Comparison of ENCODE assay signal across 38 mouse cellular contexts in genomic region chr5:146564259-146564658, GRCm38 (mm10). TPM values are rescaled to one million over a fixed set of nuclear protein-coding genes. Genes with fewer than 3 reads are reported as not detected.
"Had no signal": no experiment of that assay in that cellular context is flagged by ENCODE, and none has a peak within 500 bp of the region (broad histone marks: within the 10 kb centered on the region; RNA-seq: fewer than 3 reads in every experiment).

No protein-coding gene starts in this region.

- H3K9me3 ChIP-seq: embryonic facial prominence, embryonic 12.5 days; embryonic facial prominence, embryonic 15.5 days; forebrain, embryonic 12.5 days; forebrain, embryonic 13.5 days had no signal

- H3K9ac ChIP-seq: embryonic facial prominence, embryonic 12.5 days; embryonic facial prominence, embryonic 13.5 days; embryonic facial prominence, embryonic 15.5 days; forebrain, embryonic 12.5 days; forebrain, embryonic 13.5 days; forebrain, embryonic 15.5 days; forebrain, postnatal 0 days had no signal

- H3K36me3 ChIP-seq: embryonic facial prominence, embryonic 12.5 days; embryonic facial prominence, embryonic 13.5 days; embryonic facial prominence, embryonic 15.5 days; forebrain, embryonic 10.5 days; forebrain, embryonic 12.5 days; forebrain, embryonic 15.5 days had no signal

- H3K4me1 ChIP-seq: embryonic facial prominence, embryonic 12.5 days; embryonic facial prominence, embryonic 13.5 days; embryonic facial prominence, embryonic 15.5 days; forebrain, embryonic 10.5 days; forebrain, embryonic 12.5 days; forebrain, embryonic 13.5 days; forebrain, embryonic 15.5 days had no signal

- DNase-seq: cerebellum, adult 2 months; cerebellum, adult 8-10 months; cerebellum, adult 9-10 months; cerebellum, adult 9-11 months; cerebellum, postnatal 10 days; cerebellum, postnatal 14 days; cerebellum, postnatal 25 days; cerebellum, postnatal 36 days; embryo, embryonic 11 days; forebrain, postnatal 0 days; gastrocnemius, adult 2 months; gastrocnemius, postnatal 10 days; gastrocnemius, postnatal 14 days; gastrocnemius, postnatal 25 days; gastrocnemius, postnatal 36 days; heart, adult 18-20 months; heart, adult 2 months had no signal

- H3K27me3 ChIP-seq: embryonic facial prominence, embryonic 12.5 days; embryonic facial prominence, embryonic 13.5 days; embryonic facial prominence, embryonic 15.5 days; forebrain, embryonic 12.5 days; forebrain, embryonic 13.5 days; forebrain, embryonic 15.5 days had no signal

- H3K4me3 ChIP-seq: embryonic facial prominence, embryonic 12.5 days; embryonic facial prominence, embryonic 13.5 days; embryonic facial prominence, embryonic 15.5 days; erythroblast, embryonic 14.5 days; forebrain, embryonic 10.5 days; forebrain, embryonic 12.5 days; forebrain, embryonic 13.5 days; forebrain, embryonic 15.5 days; gastrocnemius, adult 2 months; heart, adult 2 months had no signal

- H3K4me2 ChIP-seq: embryonic facial prominence, embryonic 12.5 days; embryonic facial prominence, embryonic 13.5 days; embryonic facial prominence, embryonic 15.5 days; forebrain, embryonic 12.5 days; forebrain, embryonic 13.5 days; forebrain, embryonic 15.5 days had no signal

- H3K27ac ChIP-seq: embryonic facial prominence, embryonic 12.5 days; embryonic facial prominence, embryonic 13.5 days; embryonic facial prominence, embryonic 15.5 days; forebrain, embryonic 10.5 days; forebrain, embryonic 12.5 days; forebrain, embryonic 13.5 days; forebrain, embryonic 15.5 days; gastrocnemius, adult 2 months; heart, adult 2 months had no signal

RNA-seq across cellular contexts. Expression of gene Gm3415, which starts 8.3 kb away (rescaled TPM):
- total RNA-seq: common myeloid progenitor, adult 5-6 weeks; forebrain, postnatal 0 days; gastrocnemius, adult 18-20 months; gastrocnemius, adult 2 months; gastrocnemius, adult 8-10 months; gastrocnemius, postnatal 10 days; gastrocnemius, postnatal 14 days; gastrocnemius, postnatal 25 days; gastrocnemius, postnatal 36 days; gastrocnemius, postnatal 4 days; granulocyte monocyte progenitor cell, adult 5-6 weeks; heart, adult 18-20 months; heart, adult 2 months had no signal
- polyA plus RNA-seq: cerebellum, adult 2 months; cortical plate, adult 2 months; embryonic facial prominence, embryonic 11.5 days; embryonic facial prominence, embryonic 12.5 days; embryonic facial prominence, embryonic 13.5 days; embryonic facial prominence, embryonic 14.5 days; embryonic facial prominence, embryonic 15.5 days; erythroblast, embryonic 14.5 days; forebrain, embryonic 10.5 days; forebrain, embryonic 11.5 days; forebrain, embryonic 12.5 days; forebrain, embryonic 13.5 days; forebrain, embryonic 14.5 days; forebrain, embryonic 15.5 days; forebrain, embryonic 16.5 days; forebrain, postnatal 0 days; frontal cortex, adult 2 months; gonadal fat pad, adult 2 months; heart, adult 2 months had no signal

RNA-seq across cellular contexts. Expression of gene Gpr12, which starts 20.8 kb away (rescaled TPM):
- total RNA-seq: common myeloid progenitor, adult 5-6 weeks; gastrocnemius, adult 18-20 months; gastrocnemius, adult 2 months; gastrocnemius, adult 8-10 months; gastrocnemius, postnatal 14 days; gastrocnemius, postnatal 25 days; gastrocnemius, postnatal 36 days; gastrocnemius, postnatal 4 days; granulocyte monocyte progenitor cell, adult 5-6 weeks; heart, adult 2 months had no signal
- polyA plus RNA-seq: embryonic facial prominence, embryonic 14.5 days; erythroblast, embryonic 14.5 days; gonadal fat pad, adult 2 months had no signal

RNA-seq across cellular contexts. Expression of gene Gm3409, which starts 26.8 kb away (rescaled TPM):
- total RNA-seq: common myeloid progenitor, adult 5-6 weeks; forebrain, postnatal 0 days; gastrocnemius, adult 18-20 months; gastrocnemius, adult 2 months; gastrocnemius, adult 8-10 months; gastrocnemius, postnatal 10 days; gastrocnemius, postnatal 14 days; gastrocnemius, postnatal 25 days; gastrocnemius, postnatal 36 days; gastrocnemius, postnatal 4 days; granulocyte monocyte progenitor cell, adult 5-6 weeks; heart, adult 18-20 months; heart, adult 2 months had no signal
- polyA plus RNA-seq: cerebellum, adult 2 months; cortical plate, adult 2 months; embryonic facial prominence, embryonic 11.5 days; embryonic facial prominence, embryonic 12.5 days; embryonic facial prominence, embryonic 13.5 days; embryonic facial prominence, embryonic 14.5 days; embryonic facial prominence, embryonic 15.5 days; erythroblast, embryonic 14.5 days; forebrain, embryonic 10.5 days; forebrain, embryonic 11.5 days; forebrain, embryonic 12.5 days; forebrain, embryonic 13.5 days; forebrain, embryonic 14.5 days; forebrain, embryonic 15.5 days; forebrain, embryonic 16.5 days; forebrain, postnatal 0 days; frontal cortex, adult 2 months; gonadal fat pad, adult 2 months; heart, adult 2 months had no signal

RNA-seq across cellular contexts. Expression of gene Gm3404, which starts 38.7 kb away (rescaled TPM):
- total RNA-seq: common myeloid progenitor, adult 5-6 weeks; forebrain, postnatal 0 days; gastrocnemius, adult 18-20 months; gastrocnemius, adult 2 months; gastrocnemius, adult 8-10 months; gastrocnemius, postnatal 10 days; gastrocnemius, postnatal 14 days; gastrocnemius, postnatal 25 days; gastrocnemius, postnatal 36 days; gastrocnemius, postnatal 4 days; granulocyte monocyte progenitor cell, adult 5-6 weeks; heart, adult 18-20 months; heart, adult 2 months had no signal
- polyA plus RNA-seq: cerebellum, adult 2 months; cortical plate, adult 2 months; embryonic facial prominence, embryonic 11.5 days; embryonic facial prominence, embryonic 12.5 days; embryonic facial prominence, embryonic 13.5 days; embryonic facial prominence, embryonic 14.5 days; embryonic facial prominence, embryonic 15.5 days; erythroblast, embryonic 14.5 days; forebrain, embryonic 10.5 days; forebrain, embryonic 11.5 days; forebrain, embryonic 12.5 days; forebrain, embryonic 13.5 days; forebrain, embryonic 14.5 days; forebrain, embryonic 15.5 days; forebrain, embryonic 16.5 days; forebrain, postnatal 0 days; frontal cortex, adult 2 months; gonadal fat pad, adult 2 months; heart, adult 2 months had no signal

RNA-seq across cellular contexts. Expression of gene Gm3402, which starts 50.3 kb away (rescaled TPM):
- total RNA-seq: common myeloid progenitor, adult 5-6 weeks; forebrain, postnatal 0 days; gastrocnemius, adult 18-20 months; gastrocnemius, adult 2 months; gastrocnemius, adult 8-10 months; gastrocnemius, postnatal 10 days; gastrocnemius, postnatal 14 days; gastrocnemius, postnatal 25 days; gastrocnemius, postnatal 36 days; gastrocnemius, postnatal 4 days; granulocyte monocyte progenitor cell, adult 5-6 weeks; heart, adult 18-20 months; heart, adult 2 months had no signal
- polyA plus RNA-seq: cerebellum, adult 2 months; cortical plate, adult 2 months; embryonic facial prominence, embryonic 11.5 days; embryonic facial prominence, embryonic 12.5 days; embryonic facial prominence, embryonic 13.5 days; embryonic facial prominence, embryonic 14.5 days; embryonic facial prominence, embryonic 15.5 days; erythroblast, embryonic 14.5 days; forebrain, embryonic 10.5 days; forebrain, embryonic 11.5 days; forebrain, embryonic 12.5 days; forebrain, embryonic 13.5 days; forebrain, embryonic 14.5 days; forebrain, embryonic 15.5 days; forebrain, embryonic 16.5 days; forebrain, postnatal 0 days; frontal cortex, adult 2 months; gonadal fat pad, adult 2 months; heart, adult 2 months had no signal
